Mouse (Mus musculus) lung, postnatal 0 days (tissue): ENCODE measurements around the gene Ccdc65.

Experiments used
- CTCF ChIP-seq: IDR thresholded peaks from 2 replicates; pipeline ENCODE4 v1.5.1; 2016; ENCODE audit warnings: antibody characterized with exemption, mild to moderate bottlenecking
- EP300 ChIP-seq: IDR thresholded peaks from 2 replicates; pipeline ENCODE4 v1.6.1; 2016; ENCODE audit warnings: antibody characterized with exemption, mild to moderate bottlenecking, control low read depth

- TF ChIP-seq CTCF (no peak), EP300 (no peak)
These were observed 33.6 kb upstream of the Ccdc65 start for GRCm38 (mm10) chr15:98674284-98674993.
